Mouse (Mus musculus) CD4-positive, CD25-positive, alpha-beta regulatory T cell (primary cell): ENCODE measurements around the gene Ctf2. TPM values are rescaled to one million over a fixed set of nuclear protein-coding genes. Genes with fewer than 3 reads are reported as not detected.

ENCODE experiments used
- polyA plus RNA-seq: library from polyadenylated mRNA; unstranded; fragments of 100-300 nt; shearing (Covaris generic); gene quantifications from one replicate; pipeline ENCODE4 v1.2.1, GENCODE M21; 2017

Ctf2 gene
- polyA plus RNA-seq = not detected

DNA sequence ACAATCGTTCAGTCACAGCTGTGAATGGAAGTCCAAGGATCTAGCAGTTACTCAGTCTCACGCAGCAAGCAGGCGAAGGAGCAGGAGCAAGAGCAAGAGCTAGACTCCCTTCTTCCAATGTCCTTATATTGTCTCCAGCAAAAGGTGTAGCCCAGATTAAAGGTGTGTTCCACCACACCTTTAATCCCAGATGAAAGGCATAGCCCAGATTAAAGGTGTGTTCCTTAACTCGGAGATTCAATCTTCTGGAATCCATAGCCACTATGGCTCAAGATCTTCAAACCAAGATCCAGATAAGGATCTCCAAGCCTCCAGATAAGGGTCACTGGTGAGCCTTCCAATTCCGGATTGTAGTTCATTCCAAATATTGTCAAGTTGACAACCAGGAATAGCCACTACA is at the start of gene Ctf2:
Ctf2 (minus strand) TSS at position 101 of the 400 bp plus-strand sequence.

DNA sequence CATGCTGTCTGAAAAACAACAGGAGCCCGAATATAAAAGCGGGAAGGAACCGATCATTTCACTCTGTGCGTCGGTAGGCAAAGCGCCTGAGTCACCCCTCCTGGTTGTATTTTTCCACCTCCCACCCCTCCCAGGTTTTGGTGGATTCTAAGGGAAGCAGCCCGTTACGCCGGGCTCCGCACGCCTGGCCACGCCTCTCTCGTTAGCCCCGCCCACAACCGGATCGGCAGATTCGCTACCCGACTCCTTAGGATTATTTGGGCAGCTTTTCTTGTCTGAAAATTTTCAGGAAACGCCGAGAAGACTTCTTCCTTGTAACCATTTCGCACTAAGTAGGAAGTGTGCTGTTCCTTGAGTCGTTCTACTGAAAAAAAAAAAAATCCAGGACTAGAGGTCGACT is 44.5 kb upstream of the Ctf2 start, which contains the start of gene Setd1a:
Setd1a (plus strand) TSS at position 245 of the 400 bp plus-strand sequence.

GRCm38 (mm10) chr7:127769651-127770038 is 37.7 kb upstream of the Ctf2 start, which contains the start of gene Orai3:
TSS of gene Orai3 (plus strand) at chr7:127769815.

GRCm38 (mm10) chr7:127744366-127745045 is 12.5 kb upstream of the Ctf2 start, which contains the start of gene Fbxl19:
TSS of gene Fbxl19 (plus strand) at chr7:127744543.

GRCm38 (mm10) chr7:127712461-127713385 is 19.2 kb downstream of the Ctf2 start, which contains the start of gene Ctf1:
TSS of gene Ctf1 (plus strand) at chr7:127712736.

DNA sequence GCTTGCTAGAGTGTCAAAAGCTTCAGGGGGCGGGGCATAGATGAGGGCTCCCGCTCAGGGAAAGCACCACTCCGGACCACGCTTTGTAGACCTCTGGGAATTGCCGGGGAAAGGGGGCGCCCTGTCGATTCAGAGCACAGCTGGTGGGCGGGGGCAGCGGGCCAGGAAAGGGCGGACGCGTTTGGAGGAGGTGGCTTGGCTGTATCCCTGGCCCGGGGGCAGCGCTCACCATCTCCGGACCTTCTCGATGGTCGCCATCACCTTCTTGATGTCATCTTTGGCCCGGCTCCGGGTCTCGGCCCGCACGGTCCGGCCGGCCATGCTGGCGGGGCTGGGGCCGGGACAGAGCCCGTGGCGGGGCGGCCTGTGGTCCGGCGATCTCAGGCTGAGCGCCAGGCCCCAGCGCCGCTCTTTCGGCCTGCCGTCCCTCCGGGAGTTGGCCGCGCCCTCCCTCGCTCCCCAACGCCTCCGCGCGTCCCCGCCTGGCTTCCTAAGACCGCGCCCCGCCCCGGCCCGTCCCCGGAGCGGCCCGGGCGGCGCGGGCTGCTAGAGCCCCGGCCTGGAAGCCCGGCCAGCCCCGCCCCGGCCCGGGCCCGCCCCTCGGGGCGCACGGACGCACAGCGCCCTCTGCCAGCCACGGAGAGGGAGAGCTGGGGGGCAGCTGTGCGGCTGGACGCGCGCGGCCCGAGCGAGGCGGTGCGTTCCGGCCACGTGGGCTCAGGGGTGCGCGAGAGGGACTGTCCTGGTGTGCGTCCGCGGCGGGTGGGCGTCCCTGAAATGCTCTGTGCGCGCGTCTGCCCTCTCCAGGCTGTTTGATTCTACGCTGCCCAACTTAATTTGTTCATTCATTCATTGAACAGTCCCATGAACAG is 23.5 kb downstream of the Ctf2 start, which contains the start of gene Bcl7c:
Bcl7c (minus strand) TSS at position 727 of the 872 bp plus-strand sequence.

Other genes starting within 250 kb of the Ctf2 start
- gene Srcap, start 220.2 kb downstream of the Ctf2 start, polyA plus RNA-seq = 72.1 TPM
- gene Gm42715, start 212.6 kb downstream of the Ctf2 start, polyA plus RNA-seq = 6.4 TPM
- 15.0 TPM for gene Tmem265, start 170.8 kb downstream of the Ctf2 start, polyA plus RNA-seq
- 114 TPM for gene Phkg2, start 158.8 kb downstream of the Ctf2 start, polyA plus RNA-seq
- gene Ccdc189, start 143.6 kb downstream of the Ctf2 start, polyA plus RNA-seq = 0.42 TPM
- 129 TPM for gene Rnf40, start 143.4 kb downstream of the Ctf2 start, polyA plus RNA-seq
- 1.0 TPM for gene Zfp629, start 116.4 kb downstream of the Ctf2 start, polyA plus RNA-seq
- 74.6 TPM for gene Bcl7c, start 23.2 kb downstream of the Ctf2 start, polyA plus RNA-seq
- gene Ctf1, start 19.4 kb downstream of the Ctf2 start, polyA plus RNA-seq = not detected
- gene Fbxl19, start 12.4 kb upstream of the Ctf2 start, polyA plus RNA-seq = 1.3 TPM
- 24.1 TPM for gene Orai3, start 37.6 kb upstream of the Ctf2 start, polyA plus RNA-seq
- gene Setd1a, start 44.5 kb upstream of the Ctf2 start, polyA plus RNA-seq = 3.5 TPM
- not detected for gene Gm49388, start 53.4 kb upstream of the Ctf2 start, polyA plus RNA-seq
- gene Hsd3b7, start 68.4 kb upstream of the Ctf2 start, polyA plus RNA-seq = 2.4 TPM
- gene Stx4a, start 92.1 kb upstream of the Ctf2 start, polyA plus RNA-seq = 150 TPM
- not detected for gene Stx1b, start 92.4 kb upstream of the Ctf2 start, polyA plus RNA-seq
- 43.1 TPM for gene Zfp646, start 144.1 kb upstream of the Ctf2 start, polyA plus RNA-seq
- gene Zfp668, start 144.7 kb upstream of the Ctf2 start, polyA plus RNA-seq = 21.8 TPM
- 0.48 TPM for gene Prss53, start 158.8 kb upstream of the Ctf2 start, polyA plus RNA-seq
- not detected for gene Gm21974, start 163.3 kb upstream of the Ctf2 start, polyA plus RNA-seq
- 34.1 TPM for gene Vkorc1, start 163.5 kb upstream of the Ctf2 start, polyA plus RNA-seq
- gene Bckdk, start 171.9 kb upstream of the Ctf2 start, polyA plus RNA-seq = 68.1 TPM
- gene Kat8, start 180.3 kb upstream of the Ctf2 start, polyA plus RNA-seq = 46.5 TPM
- 0.11 TPM for gene Prss8, start 197.9 kb upstream of the Ctf2 start, polyA plus RNA-seq
- 4.2 TPM for gene Prss36, start 214.6 kb upstream of the Ctf2 start, polyA plus RNA-seq
- gene Fus, start 235.3 kb upstream of the Ctf2 start, polyA plus RNA-seq = 152 TPM